Mouse (Mus musculus): ENCODE measurements around the gene Usp4. TPM values are rescaled to one million over a fixed set of nuclear protein-coding genes. Genes with fewer than 3 reads are reported as not detected.

Usp4 gene
- polyA plus RNA-seq, 2 experiments: 86.8 to 102 TPM

GRCm38 (mm10) chr9:108412221-108412620 lies 64.6 kb downstream of the Usp4 start:
- DNase-seq (ENCODE audit: low spot score) (no peak), ATAC-seq (ENCODE audit: low FRiP score, low read depth) (no peak)
- WGBS: 73% methylated on average over 1 of the region's 1 CpGs
- no peaks in the 10 kb centered on the region for H3K27me3 ChIP-seq (ENCODE audit: control insufficient read depth, insufficient read depth, low read length)
- no peak overlapping the region for H3K27ac ChIP-seq (replicated peaks; ENCODE audit: low read depth, low read length)
- no peaks in the 10 kb centered on the region for H3K36me3 ChIP-seq (ENCODE audit: control insufficient read depth, insufficient read depth, low read length)
- no peaks in the 10 kb centered on the region for H3K9me3 ChIP-seq (ENCODE audit: control insufficient read depth, low read length)
- no peak for TF ChIP-seq POLR2A (IDR thresholded peaks at IDR 0.05; ENCODE audit: borderline replicate concordance, extremely low read depth, insufficient read depth, insufficient read length)
- no peak overlapping the region for H3K4me3 ChIP-seq (replicated peaks; ENCODE audit: low read length)
- H3K9ac ChIP-seq (ENCODE audit: low read depth, low read length, severe bottlenecking): no peak overlapping the region
- no peak overlapping the region for H3K4me2 ChIP-seq (replicated peaks; ENCODE audit: low read depth, low read length, severe bottlenecking)
- H3K4me1 ChIP-seq (ENCODE audit: control insufficient read depth, insufficient read depth, low read length): no peaks in the 10 kb centered on the region

- no peak for TF ChIP-seq POLR2A (IDR thresholded peaks at IDR 0.05; ENCODE audit: borderline replicate concordance, extremely low read depth, insufficient read depth, insufficient read length)
- H3K9ac ChIP-seq (ENCODE audit: low read depth, low read length, severe bottlenecking): no peak within 1 kb of the TSS
- no peak within 1 kb of the TSS for H3K4me2 ChIP-seq (replicated peaks; ENCODE audit: low read depth, low read length, severe bottlenecking)
- H3K27me3 ChIP-seq (ENCODE audit: control insufficient read depth, insufficient read depth, low read length): no peaks in the 10 kb centered on the region
- no peak within 1 kb of the TSS for H3K27ac ChIP-seq (replicated peaks; ENCODE audit: low read depth, low read length)
- no peaks in the 10 kb centered on the region for H3K36me3 ChIP-seq (ENCODE audit: control insufficient read depth, insufficient read depth, low read length)
- H3K4me1 ChIP-seq (ENCODE audit: control insufficient read depth, insufficient read depth, low read length): no peaks in the 10 kb centered on the region
- no peak for ATAC-seq (ENCODE audit: low FRiP score, low read depth)
- H3K9me3 ChIP-seq (ENCODE audit: control insufficient read depth, low read length): no peaks in the 10 kb centered on the region
- H3K4me3 ChIP-seq (replicated peaks; ENCODE audit: low read length): no peak within 1 kb of the TSS
- DNase-seq (ENCODE audit: low spot score): no peak
Measured at GRCm38 (mm10) chr9:108428384-108428783, 80.7 kb downstream of the Usp4 start, which contains the start of gene Ccdc36. Gene Ccdc36 (minus strand): TSS chr9:108428484.

GRCm38 (mm10) chr9:108431431-108432067 lies 83.9 kb downstream of the Usp4 start:
- Histone ChIP-seq H3K27me3 (ENCODE audit: control insufficient read depth, insufficient read depth, low read length) (no peaks in the 10 kb centered on the region), H3K4me1 (ENCODE audit: control insufficient read depth, insufficient read depth, low read length) (no peaks in the 10 kb centered on the region), H3K4me2 (replicated peaks; ENCODE audit: low read depth, low read length, severe bottlenecking) (peak overlapping the region; percentile 52), H3K36me3 (ENCODE audit: control insufficient read depth, insufficient read depth, low read length) (no peaks in the 10 kb centered on the region), H3K9ac (ENCODE audit: low read depth, low read length, severe bottlenecking) (0 out of 2 replicates have a peak overlapping the region, but pooled peaks have one; percentile 16), H3K9me3 (ENCODE audit: control insufficient read depth, low read length) (no peaks in the 10 kb centered on the region), H3K27ac (replicated peaks; ENCODE audit: low read depth, low read length) (no peak overlapping the region), H3K4me3 (replicated peaks; ENCODE audit: low read length) (peak overlapping the region; percentile 28; the same call in 1 of the 2 replicates)
- DNase-seq (ENCODE audit: low spot score) (peak; percentile 52), ATAC-seq (ENCODE audit: low FRiP score, low read depth) (peak; percentile 57)
- TF ChIP-seq POLR2A (IDR thresholded peaks at IDR 0.05; ENCODE audit: borderline replicate concordance, extremely low read depth, insufficient read depth, insufficient read length): no peak
- WGBS: 46% methylated on average over 32 of the region's 32 CpGs

- Histone ChIP-seq H3K27me3 (ENCODE audit: control insufficient read depth, insufficient read depth, low read length) (no peaks in the 10 kb centered on the region), H3K27ac (replicated peaks; ENCODE audit: low read depth, low read length) (no peak within 1 kb of the TSS), H3K4me3 (replicated peaks; ENCODE audit: low read length) (no peak within 1 kb of the TSS), H3K4me2 (replicated peaks; ENCODE audit: low read depth, low read length, severe bottlenecking) (no peak within 1 kb of the TSS), H3K4me1 (ENCODE audit: control insufficient read depth, insufficient read depth, low read length) (no peaks in the 10 kb centered on the region), H3K36me3 (ENCODE audit: control insufficient read depth, insufficient read depth, low read length) (no peaks in the 10 kb centered on the region), H3K9me3 (ENCODE audit: control insufficient read depth, low read length) (no peaks in the 10 kb centered on the region), H3K9ac (ENCODE audit: low read depth, low read length, severe bottlenecking) (no peak within 1 kb of the TSS)
- no peak for TF ChIP-seq POLR2A (IDR thresholded peaks at IDR 0.05; ENCODE audit: borderline replicate concordance, extremely low read depth, insufficient read depth, insufficient read length)
- ATAC-seq (ENCODE audit: low FRiP score, low read depth) (no peak), DNase-seq (ENCODE audit: low spot score) (no peak)
- 79% methylated on average over 3 of the region's 3 CpGs for WGBS
Measured at GRCm38 (mm10) chr9:108436182-108436581, 88.5 kb downstream of the Usp4 start, which contains the start of gene BC048562. Gene BC048562 (plus strand): TSS chr9:108436482.

GRCm38 (mm10) chr9:108439176-108439575 lies 91.5 kb downstream of the Usp4 start:
- 80% methylated on average over 6 of the region's 6 CpGs for WGBS
- no peaks in the 10 kb centered on the region for H3K27me3 ChIP-seq (ENCODE audit: control insufficient read depth, insufficient read depth, low read length)
- no peak for TF ChIP-seq POLR2A (IDR thresholded peaks at IDR 0.05; ENCODE audit: borderline replicate concordance, extremely low read depth, insufficient read depth, insufficient read length)
- no peak overlapping the region for H3K9ac ChIP-seq (ENCODE audit: low read depth, low read length, severe bottlenecking)
- no peaks in the 10 kb centered on the region for H3K36me3 ChIP-seq (ENCODE audit: control insufficient read depth, insufficient read depth, low read length)
- H3K4me2 ChIP-seq (replicated peaks; ENCODE audit: low read depth, low read length, severe bottlenecking): no peak overlapping the region
- no peak for DNase-seq (ENCODE audit: low spot score)
- H3K4me3 ChIP-seq (replicated peaks; ENCODE audit: low read length): no peak overlapping the region
- H3K27ac ChIP-seq (replicated peaks; ENCODE audit: low read depth, low read length): no peak overlapping the region
- ATAC-seq (ENCODE audit: low FRiP score, low read depth): no peak
- no peaks in the 10 kb centered on the region for H3K4me1 ChIP-seq (ENCODE audit: control insufficient read depth, insufficient read depth, low read length)
- H3K9me3 ChIP-seq (ENCODE audit: control insufficient read depth, low read length): no peaks in the 10 kb centered on the region

Data from limb, embryonic 14.5 days (tissue).